Mouse (Mus musculus): ENCODE measurements at regions not wholly inside any gene's neighbourhood (a gene's known extent, or its start where the extent isn't known, plus 50 kb on each side); places are given as distances from the start of the nearest gene placed in this dataset.

- TF ChIP-seq RAD21 (IDR thresholded peaks at IDR 0.05; ENCODE audit: low read depth, low read length) (no peak), CTCF (IDR thresholded peaks at IDR 0.05 in 2 of 3, conservative IDR thresholded peaks at IDR 0.05 in 1 of 3; ENCODE audit: control insufficient read depth in 1 of 3, insufficient read depth in 1 of 3, low read depth in 2 of 3, low read length in 3 of 3, poor library complexity in 1 of 3, severe bottlenecking in 1 of 3) (no peak), MYC (IDR thresholded peaks at IDR 0.05; ENCODE audit: low read depth, low read length) (no peak), ZC3H11A (IDR thresholded peaks at IDR 0.05; ENCODE audit: low read depth, low read length) (no peak), ELF1 (IDR thresholded peaks at IDR 0.05; ENCODE audit: low read depth, low read length) (no peak)
Observed at GRCm38 (mm10) chr14:91865935-91866664, 2024.4 kb downstream of the Pcdh9 start.

Measured in MEL (cell line).